Mouse (Mus musculus): ENCODE measurements at regions not wholly inside any gene's neighbourhood (a gene's known extent, or its start where the extent isn't known, plus 50 kb on each side); places are given as distances from the start of the nearest gene placed in this dataset.

DNA sequence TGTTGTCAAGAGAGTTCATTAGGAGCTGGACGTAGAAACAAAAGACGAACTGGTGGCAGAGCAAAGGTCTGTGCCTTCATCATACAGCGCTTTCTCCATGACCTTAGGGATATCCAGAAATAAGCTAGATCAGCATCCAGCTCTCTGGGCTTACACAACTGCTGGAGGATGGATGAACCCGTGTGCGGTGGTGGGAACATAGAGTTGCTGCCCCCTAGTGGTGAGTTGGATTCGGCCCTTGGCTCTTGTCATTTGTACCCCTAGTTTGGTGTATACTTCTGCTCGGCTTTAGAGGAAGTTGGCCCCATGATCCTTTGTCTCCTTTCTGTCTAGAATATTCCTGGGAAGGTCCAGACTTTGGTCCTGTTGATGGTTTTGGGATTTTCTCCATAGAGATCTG lies 369.4 kb downstream of the Dhx35 start:
- TF ChIP-seq CTCF (IDR thresholded peaks at IDR 0.05; ENCODE audit: borderline replicate concordance, insufficient read depth, low read depth, low read length) (peak; percentile 73; the same call in 1 of the 2 replicates), POLR2A (IDR thresholded peaks at IDR 0.05; ENCODE audit: borderline replicate concordance, insufficient read depth, low read length) (no peak)
